In the genomic region with DNA sequence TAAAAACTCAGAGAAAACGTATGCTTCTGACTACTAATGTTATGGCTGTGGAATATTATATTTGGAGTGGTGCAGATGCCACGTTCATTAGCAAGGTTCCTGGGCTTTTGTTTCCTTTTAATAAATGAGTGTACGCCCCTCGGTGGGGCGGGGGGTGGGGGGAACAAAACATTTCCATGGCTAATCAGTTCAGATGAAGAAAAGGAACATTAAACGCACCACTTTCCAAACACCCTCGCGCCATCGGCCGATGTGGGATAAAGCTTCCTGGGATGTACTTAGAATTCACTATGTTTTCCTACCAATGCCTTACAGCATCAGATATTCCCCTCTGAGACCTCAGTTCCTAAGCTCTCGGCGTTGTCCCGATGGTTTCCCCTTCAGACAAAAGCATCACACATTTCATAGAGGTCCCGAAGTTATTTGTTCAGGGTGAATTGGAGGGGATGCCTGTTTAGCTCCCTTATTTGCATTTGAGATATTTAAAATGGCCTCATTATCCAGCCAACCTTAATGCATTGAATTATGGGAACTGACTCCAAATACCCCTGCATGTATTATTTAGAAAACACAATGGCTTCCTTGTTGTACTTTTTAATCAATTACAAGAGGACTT, we compare ENCODE assay signal across 18 mouse cellular contexts.
DNase-seq lines count a peak whose midpoint lies in the region; ATAC-seq lines count a peak whose summit lies in the region.
"Had no signal": no experiment of that assay in that cellular context is flagged by ENCODE, and none has a peak within 500 bp of the region (broad histone marks: within the 10 kb centered on the region; RNA-seq: fewer than 3 reads in every experiment).

No protein-coding gene starts in this region.

- H3K4me3 ChIP-seq in forebrain, embryonic 10.5 days = no peak overlapping the region
- H3K4me3 ChIP-seq in forebrain, embryonic 14.5 days (ENCODE audit: low read depth, low read length) = peak overlapping the region; percentile 4; the same call in 1 of the 2 replicates
- peak overlapping the region; percentile 2; the same call in 1 of the 2 replicates for H3K4me3 ChIP-seq in hindbrain, embryonic 14.5 days (replicated peaks; ENCODE audit: low read length)
- H3K4me3 ChIP-seq in midbrain, embryonic 16.5 days (ENCODE audit: low read depth, low read length) = no peak overlapping the region
- no peak overlapping the region for H3K4me3 ChIP-seq in intestine, embryonic 15.5 days (replicated peaks)
- H3K4me3 ChIP-seq: heart, embryonic 12.5 days; kidney, embryonic 15.5 days had no signal

- 71% methylated on average over 14 of the region's 14 CpGs for WGBS in forebrain, embryonic 10.5 days
- WGBS in forebrain, embryonic 14.5 days = 10% methylated on average over 14 of the region's 14 CpGs
- WGBS in hindbrain, embryonic 14.5 days = 26% methylated on average over 14 of the region's 14 CpGs
- WGBS in midbrain, embryonic 16.5 days = 29% methylated on average over 14 of the region's 14 CpGs
- WGBS in intestine, embryonic 15.5 days = 88% methylated on average over 14 of the region's 14 CpGs

- H3K9ac ChIP-seq in forebrain, embryonic 14.5 days (ENCODE audit: low read length) = peak overlapping the region; percentile 42; the same call in 1 of the 2 replicates
- peak overlapping the region; percentile 5 for H3K9ac ChIP-seq in hindbrain, embryonic 14.5 days
- no peak overlapping the region for H3K9ac ChIP-seq in midbrain, embryonic 16.5 days (ENCODE audit: low read depth, low read length)
- H3K9ac ChIP-seq in intestine, embryonic 15.5 days = no peak overlapping the region
- H3K9ac ChIP-seq: heart, embryonic 12.5 days; kidney, embryonic 15.5 days; lung, embryonic 14.5 days had no signal

- ATAC-seq in forebrain, embryonic 14.5 days = no peak
- no peak for ATAC-seq in hindbrain, embryonic 14.5 days (ENCODE audit: low FRiP score)
- no peak for ATAC-seq in midbrain, embryonic 16.5 days
- no peak for ATAC-seq in intestine, embryonic 15.5 days
- ATAC-seq: activated CD4-positive, CD25-positive, alpha-beta regulatory T cell, adult 4 months; intestine, embryonic 16.5 days had no signal

- no peaks in the 10 kb centered on the region for H3K9me3 ChIP-seq in forebrain, embryonic 10.5 days
- H3K9me3 ChIP-seq in forebrain, embryonic 14.5 days (replicated peaks; ENCODE audit: control insufficient read depth, low read length) = no peaks in the 10 kb centered on the region
- H3K9me3 ChIP-seq in hindbrain, embryonic 14.5 days (ENCODE audit: control insufficient read depth, low read length) = no peaks in the 10 kb centered on the region
- no peaks in the 10 kb centered on the region for H3K9me3 ChIP-seq in midbrain, embryonic 16.5 days (replicated peaks; ENCODE audit: control insufficient read depth, low read length, poor library complexity, severe bottlenecking)
- H3K9me3 ChIP-seq in intestine, embryonic 15.5 days = no peaks in the 10 kb centered on the region
- H3K9me3 ChIP-seq: heart, embryonic 12.5 days; kidney, embryonic 15.5 days had no signal

- H3K27me3 ChIP-seq in forebrain, embryonic 10.5 days (ENCODE audit: poor library complexity, severe bottlenecking) = no peaks in the 10 kb centered on the region
- no peaks in the 10 kb centered on the region for H3K27me3 ChIP-seq in forebrain, embryonic 14.5 days (replicated peaks; ENCODE audit: control insufficient read depth, insufficient read depth, low read length)
- H3K27me3 ChIP-seq in hindbrain, embryonic 14.5 days (ENCODE audit: control insufficient read depth, insufficient read depth, low read length) = no peaks in the 10 kb centered on the region
- no peaks in the 10 kb centered on the region for H3K27me3 ChIP-seq in midbrain, embryonic 16.5 days (ENCODE audit: control insufficient read depth, insufficient read depth, low read depth, low read length)
- no peaks in the 10 kb centered on the region for H3K27me3 ChIP-seq in intestine, embryonic 15.5 days (replicated peaks)
- H3K27me3 ChIP-seq: heart, embryonic 12.5 days; kidney, embryonic 15.5 days had no signal

- peak overlapping the region; percentile 69 for H3K27ac ChIP-seq in forebrain, embryonic 10.5 days
- H3K27ac ChIP-seq in forebrain, embryonic 14.5 days (ENCODE audit: low read depth, low read length) = no peak overlapping the region
- peak overlapping the region; percentile 49; the same call in 1 of the 2 replicates for H3K27ac ChIP-seq in hindbrain, embryonic 14.5 days
- H3K27ac ChIP-seq in midbrain, embryonic 16.5 days (ENCODE audit: low read length) = no peak overlapping the region
- H3K27ac ChIP-seq in intestine, embryonic 15.5 days = no peak overlapping the region
- H3K27ac ChIP-seq: macrophage had no signal

- H3K4me2 ChIP-seq in forebrain, embryonic 14.5 days (ENCODE audit: low read length) = peak overlapping the region; percentile 38
- peak overlapping the region; percentile 33 for H3K4me2 ChIP-seq in hindbrain, embryonic 14.5 days (replicated peaks)
- H3K4me2 ChIP-seq in midbrain, embryonic 16.5 days (ENCODE audit: low read length) = peak overlapping the region; percentile 13
- no peak overlapping the region for H3K4me2 ChIP-seq in intestine, embryonic 15.5 days (replicated peaks)
- H3K4me2 ChIP-seq: heart, embryonic 12.5 days; lung, embryonic 14.5 days had no signal

- DNase-seq in forebrain, embryonic 10.5 days (ENCODE audit: extremely low spot score, low spot score) = no peak
- DNase-seq in forebrain, embryonic 14.5 days (ENCODE audit: low spot score) = no peak
- DNase-seq in hindbrain, embryonic 14.5 days (ENCODE audit: low spot score) = no peak
- DNase-seq in adrenal gland, postnatal 4 days (ENCODE audit: low spot score in 2 of 2) = no peak
- DNase-seq in frontal cortex, postnatal 14 days (ENCODE audit: low spot score in 2 of 2) = no peak
- no peak for DNase-seq in urinary bladder, adult 2 months (ENCODE audit: low spot score)
- DNase-seq: adrenal gland, postnatal 25 days; cerebellum, adult 9-11 months; layer of hippocampus, postnatal 36 days; left cerebral cortex, postnatal 4 days; lung, embryonic 14.5 days had no signal

- no peaks in the 10 kb centered on the region for H3K36me3 ChIP-seq in forebrain, embryonic 10.5 days (replicated peaks)
- H3K36me3 ChIP-seq in forebrain, embryonic 14.5 days (ENCODE audit: control insufficient read depth, insufficient read depth, low read length) = no peaks in the 10 kb centered on the region
- H3K36me3 ChIP-seq in hindbrain, embryonic 14.5 days (replicated peaks; ENCODE audit: control insufficient read depth, insufficient read depth) = no peaks in the 10 kb centered on the region
- no peaks in the 10 kb centered on the region for H3K36me3 ChIP-seq in midbrain, embryonic 16.5 days (ENCODE audit: control insufficient read depth, insufficient read depth, low read length)
- H3K36me3 ChIP-seq in intestine, embryonic 15.5 days = no peaks in the 10 kb centered on the region
- H3K36me3 ChIP-seq: heart, embryonic 12.5 days; kidney, embryonic 15.5 days had no signal

- H3K4me1 ChIP-seq in forebrain, embryonic 10.5 days = peaks cover 33% of the 10 kb centered on the region
- H3K4me1 ChIP-seq in forebrain, embryonic 14.5 days (ENCODE audit: control insufficient read depth, insufficient read depth, low read length) = peaks cover 16% of the 10 kb centered on the region; the same call in 1 of the 2 replicates
- peaks cover 19% of the 10 kb centered on the region for H3K4me1 ChIP-seq in hindbrain, embryonic 14.5 days (replicated peaks; ENCODE audit: control insufficient read depth, insufficient read depth, low read length)
- peaks cover 10% of the 10 kb centered on the region for H3K4me1 ChIP-seq in midbrain, embryonic 16.5 days (ENCODE audit: control insufficient read depth, insufficient read depth, low read length)
- no peaks in the 10 kb centered on the region for H3K4me1 ChIP-seq in intestine, embryonic 15.5 days (replicated peaks)
- H3K4me1 ChIP-seq: heart, embryonic 12.5 days had no signal

Comparison
In these comparisons a context has a peak if more than half of its experiments do, and no peak if none do; other contexts are left out.
1. H3K27ac ChIP-seq: peak in forebrain, embryonic 10.5 days (single experiment) and hindbrain, embryonic 14.5 days (single experiment); none in forebrain, embryonic 14.5 days (single experiment), midbrain, embryonic 16.5 days (single experiment) and intestine, embryonic 15.5 days (single experiment).
2. H3K4me3 ChIP-seq: peak in forebrain, embryonic 14.5 days (single experiment) and hindbrain, embryonic 14.5 days (single experiment); none in forebrain, embryonic 10.5 days (single experiment), midbrain, embryonic 16.5 days (single experiment) and intestine, embryonic 15.5 days (single experiment).
3. H3K9ac ChIP-seq: peak in forebrain, embryonic 14.5 days (single experiment) and hindbrain, embryonic 14.5 days (single experiment); none in midbrain, embryonic 16.5 days (single experiment) and intestine, embryonic 15.5 days (single experiment).